Mouse (Mus musculus): ENCODE measurements around the gene Fahd2a.

Fahd2a gene

GRCm38 (mm10) chr2:127444055-127444789 is at the start of gene Fahd2a:
Gene Fahd2a, minus strand, starts transcription at chr2:127444565.
- WGBS, result 2% methylated on average over 37 of the region's 37 CpGs

GRCm38 (mm10) chr2:127484476-127485170 is 40.3 kb upstream of the Fahd2a start:
- 43% methylated on average over 19 of the region's 19 CpGs for WGBS

DNA sequence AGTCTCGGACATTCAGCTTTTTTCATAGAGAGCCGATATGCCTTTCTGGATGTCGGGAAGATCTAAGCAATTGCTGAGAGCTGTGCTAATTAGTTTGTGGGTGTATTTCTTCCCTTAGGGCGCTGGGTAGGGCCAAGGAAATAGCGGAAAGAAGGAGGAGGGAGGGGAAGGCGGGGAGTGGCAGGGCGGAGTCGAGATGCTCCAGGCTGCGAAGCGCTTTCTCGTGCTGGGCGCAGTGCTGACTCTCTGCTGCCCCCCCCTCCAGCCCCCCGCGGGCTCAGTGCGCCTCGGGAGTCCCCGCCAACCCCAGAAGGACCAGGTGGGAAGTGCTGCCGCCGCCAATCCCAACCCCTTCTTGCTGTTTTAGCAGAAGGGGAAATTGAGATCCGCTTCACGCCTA is 38.6 kb upstream of the Fahd2a start:
- 2% methylated on average over 21 of the region's 21 CpGs for WGBS

GRCm38 (mm10) chr2:127482533-127482911 is 38.2 kb upstream of the Fahd2a start:
- WGBS, result 3% methylated on average over 21 of the region's 21 CpGs

DNA sequence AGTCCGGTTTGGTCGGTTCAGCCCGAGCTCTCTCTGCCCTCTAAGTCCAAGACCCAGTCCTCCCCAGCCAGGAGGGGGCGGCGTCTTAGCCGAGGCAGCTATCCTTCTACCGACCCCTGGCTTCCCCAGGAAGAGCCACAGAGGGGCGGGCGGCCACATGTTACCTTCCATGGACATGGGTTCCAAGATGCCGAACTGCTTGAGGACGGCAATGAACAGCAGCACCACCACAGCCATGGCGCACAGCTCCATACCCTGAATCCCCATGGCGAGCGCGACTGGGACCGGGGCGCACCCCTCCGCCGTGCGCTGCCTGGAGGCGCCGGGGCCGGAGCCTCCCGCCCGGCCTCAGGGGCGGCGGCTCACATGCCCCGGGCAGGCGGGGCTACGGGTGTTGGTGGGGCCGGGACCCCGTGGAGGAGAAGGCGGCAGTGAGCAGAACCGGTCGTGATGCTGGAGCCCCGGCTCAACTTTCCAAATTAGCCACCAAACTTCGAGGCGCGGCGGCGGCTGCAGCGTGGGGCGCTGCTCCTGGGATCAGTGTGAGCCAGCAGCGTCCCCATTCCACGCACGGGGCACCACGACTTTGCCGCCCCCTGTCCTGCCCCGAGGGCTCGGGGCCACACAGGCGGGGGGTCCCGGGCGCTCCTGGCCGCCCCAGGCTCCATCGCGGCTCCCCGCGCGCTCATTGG is 37.6 kb upstream of the Fahd2a start:
- 23% methylated on average over 57 of the region's 59 CpGs for WGBS

DNA sequence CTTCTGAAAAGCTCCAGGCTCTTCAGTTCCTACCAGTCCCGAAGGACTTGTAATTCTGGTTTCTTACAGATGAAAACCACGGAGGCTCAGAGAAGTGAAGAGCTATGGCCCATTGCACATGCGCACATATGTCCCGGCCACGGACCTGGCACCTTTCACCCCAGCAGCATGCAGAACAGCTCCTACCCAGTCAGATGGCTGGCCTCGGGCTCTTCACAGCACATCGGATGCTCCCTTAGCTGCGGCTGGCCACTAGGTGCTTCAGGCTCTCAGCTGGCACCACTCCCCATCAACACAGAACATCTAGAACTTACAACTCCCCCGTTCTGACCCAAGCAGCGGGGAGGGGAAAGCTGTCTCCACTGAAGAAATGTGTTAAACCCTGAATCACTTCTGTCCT is 35.4 kb upstream of the Fahd2a start:
- WGBS, result 57% methylated on average over 10 of the region's 10 CpGs

DNA sequence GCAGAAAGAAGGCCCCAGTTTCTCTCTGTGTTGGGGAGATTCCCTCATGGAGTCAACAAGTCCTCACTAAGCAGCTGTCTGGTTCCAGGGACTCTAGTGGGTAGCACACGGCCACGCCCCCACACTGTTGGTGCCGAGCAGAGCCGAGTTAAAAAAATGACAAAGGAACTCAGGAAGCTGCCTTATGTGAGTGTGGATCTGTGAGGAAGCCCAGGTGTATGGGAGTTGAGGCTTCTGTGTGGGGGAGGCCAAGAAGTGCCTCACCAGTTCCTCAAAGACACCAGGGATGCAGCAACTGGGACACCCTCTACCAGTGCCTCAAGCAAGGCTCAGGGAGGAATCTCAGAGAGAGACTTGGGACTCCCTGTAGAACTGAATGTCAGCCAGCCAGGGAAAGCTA is 34.8 kb upstream of the Fahd2a start:
- 47% methylated on average over 4 of the region's 4 CpGs for WGBS

GRCm38 (mm10) chr2:127472279-127472678 is 27.9 kb upstream of the Fahd2a start:
- 62% methylated on average over 3 of the region's 3 CpGs for WGBS

DNA sequence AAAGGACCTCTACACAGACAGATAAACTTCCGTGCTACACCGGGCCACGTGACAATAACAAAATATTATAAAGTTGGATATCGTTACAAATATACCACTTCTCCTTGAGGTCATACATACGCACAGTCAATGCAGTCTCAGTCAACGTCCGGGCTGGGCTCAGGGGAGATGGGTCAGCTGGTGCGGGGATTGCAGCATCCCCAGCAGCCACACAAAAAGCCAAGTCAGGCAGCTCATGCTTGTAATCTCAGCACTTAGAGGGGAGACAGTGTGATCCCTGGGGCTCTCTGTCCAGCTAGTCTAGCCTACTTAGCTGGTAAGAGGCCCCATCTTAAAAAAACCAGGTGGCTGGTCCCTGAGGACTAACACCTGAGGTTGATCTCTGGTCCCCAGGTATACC is 26.9 kb upstream of the Fahd2a start:
- 92% methylated on average over 8 of the region's 8 CpGs for WGBS

- WGBS, result 92% methylated on average over 10 of the region's 10 CpGs
Observed at GRCm38 (mm10) chr2:127470661-127471060, 26.3 kb upstream of the Fahd2a start.

DNA sequence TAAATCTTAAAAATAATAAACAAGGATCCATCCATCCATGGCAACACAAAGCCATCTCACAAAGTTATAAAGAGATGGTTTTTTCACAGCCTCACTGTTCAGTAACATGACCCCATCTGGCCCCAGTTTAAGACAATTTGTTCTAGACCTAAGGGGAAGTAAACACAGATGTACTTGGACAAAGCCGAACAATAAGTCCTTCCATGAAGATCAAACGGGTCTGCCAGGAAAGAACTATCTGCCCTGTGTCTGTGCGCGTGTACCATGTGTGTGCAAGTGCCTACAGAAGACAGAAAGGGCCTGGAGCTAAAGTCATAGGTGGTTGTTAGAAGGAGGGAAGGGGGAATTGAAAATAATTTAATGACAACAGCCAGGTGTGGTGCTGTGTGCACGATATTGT is 25.8 kb upstream of the Fahd2a start:
- WGBS, result 73% methylated on average over 5 of the region's 5 CpGs

DNA sequence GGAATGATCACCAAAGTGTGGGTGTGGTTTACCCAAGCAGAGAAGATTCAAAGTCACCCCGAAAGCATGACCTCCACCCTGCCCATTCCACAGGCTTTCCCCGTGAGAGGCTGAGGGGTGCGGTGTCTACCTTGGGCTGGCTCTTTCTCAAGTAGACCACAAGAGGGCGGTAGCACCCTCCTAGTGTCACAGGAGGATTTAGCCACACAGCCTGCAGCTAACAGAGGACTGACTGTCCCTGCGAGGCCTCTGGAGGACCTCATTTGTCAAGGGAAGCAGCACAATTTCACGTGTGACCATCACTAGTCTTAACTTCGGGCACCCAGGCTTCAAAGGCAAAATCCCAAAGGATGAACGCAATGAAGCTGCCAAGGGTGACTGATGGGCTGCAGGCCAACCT is 17.9 kb upstream of the Fahd2a start:
- 6% methylated on average over 8 of the region's 8 CpGs for WGBS

GRCm38 (mm10) chr2:127461351-127461750 is 17.0 kb upstream of the Fahd2a start:
- WGBS, result 63% methylated on average over 9 of the region's 9 CpGs

DNA sequence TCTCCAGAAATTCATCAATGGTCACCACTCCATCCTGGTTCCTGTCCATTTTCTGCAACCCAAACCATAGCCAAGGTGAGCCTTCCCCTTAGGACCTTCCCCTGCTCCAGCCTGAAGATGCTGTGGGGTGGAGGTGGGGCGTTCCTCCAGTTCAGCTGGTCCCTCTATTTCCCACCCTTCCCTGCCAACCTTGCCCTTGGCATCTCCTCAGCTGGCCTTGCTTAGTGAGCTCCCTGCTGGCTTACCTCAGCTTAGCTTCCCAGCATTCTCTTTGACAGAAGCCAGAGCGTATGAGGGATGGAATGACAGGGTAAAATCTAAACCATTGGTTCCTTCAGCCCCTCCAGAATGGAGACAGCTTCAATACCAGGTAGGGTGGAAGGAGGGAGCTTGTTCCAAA is 15.0 kb upstream of the Fahd2a start:
- WGBS, result 80% methylated on average over 2 of the region's 2 CpGs

DNA sequence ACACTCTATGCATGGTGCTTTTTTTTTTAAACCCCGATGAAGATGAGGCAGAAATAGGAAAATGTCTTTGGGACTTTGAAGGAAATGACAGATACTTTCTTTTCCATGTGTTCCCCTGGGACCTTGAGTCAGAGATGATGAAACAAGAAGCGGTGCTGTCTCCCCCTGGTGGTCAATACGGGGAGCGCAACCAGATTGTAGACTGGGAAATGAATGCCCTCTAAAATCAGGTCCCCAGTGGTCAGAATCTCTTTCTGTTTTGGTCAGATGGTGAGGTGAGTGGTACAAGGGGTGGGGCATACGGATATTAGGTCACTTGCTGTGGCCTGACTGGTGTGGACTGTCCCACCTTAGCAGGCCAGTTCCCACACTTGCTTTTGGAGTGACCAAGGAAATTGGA is 9.4 kb upstream of the Fahd2a start:
- WGBS, result 1% methylated on average over 5 of the region's 5 CpGs

- WGBS, result 78% methylated on average over 9 of the region's 9 CpGs
Observed at GRCm38 (mm10) chr2:127453141-127453540, 8.8 kb upstream of the Fahd2a start.

DNA sequence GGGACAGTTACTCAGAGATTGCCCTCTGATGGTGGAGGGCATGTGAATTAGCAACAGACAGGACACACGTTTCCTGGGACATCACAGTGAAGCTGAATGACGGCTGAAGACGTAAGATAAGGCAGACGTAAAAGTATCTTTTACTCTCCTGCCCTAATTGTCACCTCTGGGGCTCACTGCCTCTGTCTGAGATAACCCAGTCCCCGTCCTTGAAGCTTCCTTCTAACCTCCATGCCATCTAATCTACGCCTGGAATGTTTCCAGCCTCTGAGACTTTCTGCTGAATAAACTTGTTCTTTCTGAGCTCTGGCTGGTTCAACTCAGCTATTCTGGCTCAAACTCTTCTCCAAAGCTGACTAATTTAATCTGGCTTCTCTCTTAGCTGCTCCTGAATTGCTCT is 7.4 kb upstream of the Fahd2a start:
- 51% methylated on average over 6 of the region's 6 CpGs for WGBS

DNA sequence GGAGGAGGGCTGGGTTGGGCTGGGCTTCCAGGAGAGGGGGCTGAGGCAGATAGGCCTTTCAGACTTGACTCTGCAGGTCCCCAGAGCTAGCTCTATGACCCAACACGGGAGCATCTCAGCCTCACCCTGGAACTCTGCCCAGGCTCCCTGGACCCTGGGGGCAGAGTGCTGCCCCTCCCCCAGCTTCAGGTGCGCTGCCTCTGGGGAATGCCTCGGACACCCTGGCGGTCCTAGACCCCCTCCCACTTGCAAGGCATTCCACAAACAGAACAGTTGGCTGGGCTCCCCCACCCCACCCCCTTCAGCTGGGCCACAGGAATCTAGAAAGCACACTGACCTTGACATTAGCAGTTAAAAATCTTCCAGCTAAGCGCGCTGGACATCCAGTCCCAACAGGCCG is 5.3 kb upstream of the Fahd2a start:
- 51% methylated on average over 7 of the region's 7 CpGs for WGBS

DNA sequence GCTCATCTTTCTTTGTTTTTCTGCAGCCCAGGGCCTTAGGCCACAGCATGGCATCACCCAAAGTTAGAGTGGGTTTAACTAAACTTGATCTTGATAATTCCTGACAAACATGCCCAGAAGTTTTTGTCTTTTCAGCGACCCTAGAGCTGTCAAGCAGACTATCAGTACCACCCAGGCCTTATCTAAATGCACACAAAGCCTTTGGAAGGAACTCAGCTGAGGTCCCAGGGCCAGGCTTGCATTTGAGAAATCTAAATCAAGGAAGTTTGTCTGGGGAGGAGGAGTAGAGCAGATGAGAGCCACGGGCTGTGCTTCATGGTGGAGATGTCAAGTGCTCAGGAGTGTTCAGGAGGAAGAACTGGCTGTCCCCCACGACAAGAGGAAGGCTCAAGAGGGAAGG is 2.5 kb upstream of the Fahd2a start:
- 61% methylated on average over 3 of the region's 3 CpGs for WGBS

- WGBS, result 73% methylated on average over 5 of the region's 5 CpGs
Observed at GRCm38 (mm10) chr2:127437697-127438096, 6.7 kb downstream of the Fahd2a start.

DNA sequence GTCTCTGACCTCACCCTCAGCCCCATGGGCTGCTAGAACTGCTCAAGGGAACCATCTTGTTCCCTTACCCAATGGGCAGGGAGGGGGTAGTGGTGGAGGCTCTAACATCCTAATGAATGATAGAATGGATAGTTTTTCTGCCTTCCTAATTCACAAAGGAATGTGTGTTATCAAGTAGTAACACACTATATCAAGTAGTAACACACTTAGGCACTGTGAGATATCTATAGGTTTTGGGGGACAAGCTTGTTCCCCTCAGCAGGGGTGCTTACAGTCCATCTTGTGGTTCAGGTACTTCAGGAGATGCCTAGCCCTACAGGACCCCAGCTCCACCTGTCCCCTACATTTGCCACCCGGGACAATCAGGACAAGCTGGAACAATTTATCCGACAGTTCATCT is 8.8 kb downstream of the Fahd2a start:
- WGBS, result 94% methylated on average over 2 of the region's 2 CpGs

- 51% methylated on average over 2 of the region's 2 CpGs for WGBS
Observed at GRCm38 (mm10) chr2:127435135-127435534, 9.2 kb downstream of the Fahd2a start.

All from cerebral cortex, adult 2 months (tissue).